Mouse (Mus musculus): Measurements from ENCODE around the gene Gmpr. TPM values are rescaled to one million over a fixed set of nuclear protein-coding genes. Genes with fewer than 3 reads are reported as not detected.

Gmpr gene
- polyA plus RNA-seq, 1 experiment from 2014 or later: 25.6 TPM

- Histone ChIP-seq H3K9me3 (no peaks in the 10 kb centered on the region), H3K27me3 (replicated peaks; ENCODE audit: low read depth, poor library complexity, severe bottlenecking) (no peaks in the 10 kb centered on the region), H3K27ac (replicated peaks) (no peak overlapping the region), H3K36me3 (replicated peaks) (no peaks in the 10 kb centered on the region), H3K4me1 (no peaks in the 10 kb centered on the region), H3K4me3 (no peak overlapping the region)
- DNase-seq (ENCODE audit: low spot score): no peak
- 87% methylated on average over 9 of the region's 9 CpGs for WGBS
These were observed 54.8 kb downstream of the Gmpr start for GRCm38 (mm10) chr13:45562011-45562410.

GRCm38 (mm10) chr13:45564946-45565345, 57.7 kb downstream of the Gmpr start:
- H3K27ac ChIP-seq (replicated peaks): no peak overlapping the region
- no peaks in the 10 kb centered on the region for H3K4me1 ChIP-seq
- no peaks in the 10 kb centered on the region for H3K9me3 ChIP-seq
- no peak for DNase-seq (ENCODE audit: low spot score)
- 81% methylated on average over 4 of the region's 4 CpGs for whole genome bisulfite sequencing
- no peaks in the 10 kb centered on the region for H3K27me3 ChIP-seq (replicated peaks; ENCODE audit: low read depth, poor library complexity, severe bottlenecking)
- H3K36me3 ChIP-seq (replicated peaks): no peaks in the 10 kb centered on the region
- no peak overlapping the region for H3K4me3 ChIP-seq

DNA sequence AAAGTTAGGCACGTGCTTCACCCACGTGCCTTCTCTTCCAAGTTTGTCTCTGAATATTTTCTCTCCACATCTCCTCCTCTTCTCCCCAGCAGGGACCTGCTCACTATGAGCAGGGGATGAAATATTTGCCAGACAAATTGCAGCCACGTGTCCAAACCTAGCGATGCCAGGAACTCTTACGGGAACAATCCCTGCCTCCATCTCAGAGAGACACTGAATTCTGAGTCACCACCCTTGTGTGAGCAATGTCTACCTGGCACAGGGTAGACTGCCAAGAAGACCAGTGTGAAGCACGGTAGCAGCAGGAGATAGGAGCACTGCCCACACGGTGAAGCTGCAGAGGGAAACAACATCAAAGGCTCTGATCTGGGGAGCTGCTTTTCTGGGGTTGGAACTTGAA, 62.7 kb downstream of the Gmpr start:
- Histone ChIP-seq H3K4me1 (no peaks in the 10 kb centered on the region), H3K36me3 (replicated peaks) (no peaks in the 10 kb centered on the region), H3K4me3 (no peak overlapping the region), H3K27me3 (replicated peaks; ENCODE audit: low read depth, poor library complexity, severe bottlenecking) (no peaks in the 10 kb centered on the region), H3K27ac (replicated peaks) (no peak overlapping the region), H3K9me3 (no peaks in the 10 kb centered on the region)
- 81% methylated on average over 7 of the region's 7 CpGs for WGBS
- DNase-seq (ENCODE audit: low spot score): no peak

DNA sequence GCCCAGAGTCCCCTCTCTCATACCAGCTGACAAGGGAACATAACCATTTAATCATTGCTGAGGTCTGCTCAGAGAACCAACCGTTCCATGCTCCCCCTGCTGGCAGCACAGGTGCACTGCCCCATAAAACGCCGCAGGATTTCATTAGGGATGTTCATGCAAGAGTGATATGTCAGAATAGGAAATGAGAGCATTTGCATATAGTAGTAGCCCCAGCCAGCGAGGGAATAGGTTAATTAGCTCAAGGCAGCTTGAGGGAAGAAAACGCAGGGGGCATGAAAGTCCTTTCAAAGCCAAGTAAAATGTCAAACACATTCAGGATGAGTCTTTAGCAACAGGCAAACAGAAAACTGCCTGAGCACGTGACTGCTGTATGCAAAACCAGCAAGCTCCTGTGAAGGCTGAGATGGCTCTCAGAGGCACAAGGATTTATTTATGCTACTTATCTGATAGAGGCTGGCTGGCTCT, 64.6 kb downstream of the Gmpr start:
- 7% methylated on average over 6 of the region's 6 CpGs for WGBS
- no peaks in the 10 kb centered on the region for H3K9me3 ChIP-seq

DNA sequence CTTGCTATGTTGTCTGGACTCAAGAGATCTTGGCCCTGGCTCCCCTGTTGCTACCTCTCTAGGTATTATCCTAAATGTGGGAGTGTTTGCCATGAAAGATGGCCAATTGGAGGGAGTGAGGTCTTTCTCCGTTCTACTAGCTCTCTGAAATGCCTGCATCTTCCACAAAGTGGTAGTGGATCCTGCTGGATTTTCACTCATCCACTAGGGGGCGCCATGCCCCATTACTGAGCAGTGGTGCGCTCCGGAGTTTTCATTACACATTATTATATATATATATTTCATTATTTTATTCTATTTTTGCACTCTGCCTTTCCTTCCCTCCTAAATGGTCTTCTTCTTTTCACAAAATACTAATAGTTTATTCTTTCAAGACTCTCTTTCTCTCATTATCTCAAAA, 65.5 kb downstream of the Gmpr start:
- Histone ChIP-seq H3K27ac (replicated peaks) (no peak overlapping the region), H3K4me1 (peaks cover 12% of the 10 kb centered on the region), H3K36me3 (replicated peaks) (no peaks in the 10 kb centered on the region), H3K27me3 (replicated peaks; ENCODE audit: low read depth, poor library complexity, severe bottlenecking) (no peaks in the 10 kb centered on the region), H3K9me3 (no peaks in the 10 kb centered on the region), H3K4me3 (no peak overlapping the region)
- WGBS: 41% methylated on average over 4 of the region's 4 CpGs
- peak; percentile 59 for DNase-seq (ENCODE audit: low spot score)

More for the DNA sequence above, 64.6 kb downstream of the Gmpr start:
- Histone ChIP-seq H3K4me3 (no peak overlapping the region), H3K27me3 (replicated peaks; ENCODE audit: low read depth, poor library complexity, severe bottlenecking) (no peaks in the 10 kb centered on the region), H3K27ac (replicated peaks) (no peak overlapping the region), H3K36me3 (replicated peaks) (no peaks in the 10 kb centered on the region), H3K4me1 (peaks cover 7% of the 10 kb centered on the region)
- DNase-seq (ENCODE audit: low spot score): peak; percentile 84

GRCm38 (mm10) chr13:45576185-45576584, 68.9 kb downstream of the Gmpr start:
- Histone ChIP-seq H3K36me3 (replicated peaks) (no peaks in the 10 kb centered on the region), H3K27me3 (replicated peaks; ENCODE audit: low read depth, poor library complexity, severe bottlenecking) (no peaks in the 10 kb centered on the region), H3K4me1 (peaks cover 12% of the 10 kb centered on the region), H3K27ac (replicated peaks) (peak overlapping the region; percentile 26; the same call in 1 of the 2 replicates), H3K4me3 (no peak overlapping the region), H3K9me3 (no peaks in the 10 kb centered on the region)
- no peak for DNase-seq (ENCODE audit: low spot score)
- 78% methylated on average over 4 of the region's 4 CpGs for WGBS

DNA sequence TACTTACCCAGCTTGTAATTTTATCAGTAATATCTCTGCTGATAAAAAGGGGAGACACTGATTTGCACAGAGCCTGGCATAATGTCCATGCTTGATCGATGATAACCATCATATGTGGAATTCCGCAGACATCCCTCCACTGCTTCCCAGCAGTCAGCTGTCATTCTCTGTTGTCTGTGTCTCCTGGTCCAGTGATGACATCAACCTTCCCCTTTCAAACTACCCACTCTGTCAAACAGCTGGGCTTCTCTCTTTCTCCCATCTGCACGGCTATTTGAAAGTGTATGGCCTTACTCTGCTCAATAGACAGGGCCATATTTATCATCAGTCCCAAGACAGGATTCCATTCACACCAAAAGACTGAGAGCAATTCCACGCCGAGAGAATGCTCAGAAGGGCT, 70.1 kb downstream of the Gmpr start:
- DNase-seq (ENCODE audit: low spot score): no peak
- Histone ChIP-seq H3K4me1 (peaks cover 15% of the 10 kb centered on the region), H3K9me3 (no peaks in the 10 kb centered on the region), H3K4me3 (no peak overlapping the region), H3K27ac (replicated peaks) (no peak overlapping the region), H3K27me3 (replicated peaks; ENCODE audit: low read depth, poor library complexity, severe bottlenecking) (no peaks in the 10 kb centered on the region), H3K36me3 (replicated peaks) (no peaks in the 10 kb centered on the region)
- 80% methylated on average over 5 of the region's 5 CpGs for WGBS

GRCm38 (mm10) chr13:45577784-45578183, 70.5 kb downstream of the Gmpr start:
- no peak overlapping the region for H3K27ac ChIP-seq (replicated peaks)
- no peak for DNase-seq (ENCODE audit: low spot score)
- no peaks in the 10 kb centered on the region for H3K36me3 ChIP-seq (replicated peaks)
- 51% methylated on average over 2 of the region's 2 CpGs for WGBS
- H3K9me3 ChIP-seq: no peaks in the 10 kb centered on the region
- peaks cover 19% of the 10 kb centered on the region for H3K4me1 ChIP-seq
- H3K4me3 ChIP-seq: no peak overlapping the region
- H3K27me3 ChIP-seq (replicated peaks; ENCODE audit: low read depth, poor library complexity, severe bottlenecking): no peaks in the 10 kb centered on the region

DNA sequence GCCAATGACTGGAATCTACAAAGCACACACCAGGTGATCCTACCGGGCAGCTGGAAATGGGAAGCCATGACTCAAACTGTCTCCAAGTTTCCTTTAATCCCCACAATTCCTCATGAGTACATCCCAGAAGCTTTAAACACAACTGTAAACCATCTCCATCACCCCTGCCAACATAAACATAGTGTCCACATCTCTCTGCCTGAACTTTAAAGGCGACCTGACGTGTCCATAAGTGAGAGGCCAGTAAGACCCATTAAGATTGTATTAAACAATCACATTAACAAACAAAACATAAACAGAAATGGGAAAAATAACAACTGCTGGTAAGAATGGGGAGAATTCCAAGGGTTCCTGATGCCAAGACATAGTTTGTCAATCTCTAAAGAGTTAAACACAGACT, 72.5 kb downstream of the Gmpr start:
- WGBS: 88% methylated on average over 3 of the region's 3 CpGs
- H3K4me1 ChIP-seq: peaks cover 20% of the 10 kb centered on the region
- no peaks in the 10 kb centered on the region for H3K27me3 ChIP-seq (replicated peaks; ENCODE audit: low read depth, poor library complexity, severe bottlenecking)
- no peak overlapping the region for H3K4me3 ChIP-seq
- DNase-seq (ENCODE audit: low spot score): no peak
- no peak overlapping the region for H3K27ac ChIP-seq (replicated peaks)
- H3K36me3 ChIP-seq (replicated peaks): no peaks in the 10 kb centered on the region
- no peaks in the 10 kb centered on the region for H3K9me3 ChIP-seq

GRCm38 (mm10) chr13:45582294-45582693, 75.0 kb downstream of the Gmpr start:
- no peak overlapping the region for H3K4me3 ChIP-seq
- no peaks in the 10 kb centered on the region for H3K27me3 ChIP-seq (replicated peaks; ENCODE audit: low read depth, poor library complexity, severe bottlenecking)
- peaks cover 12% of the 10 kb centered on the region for H3K4me1 ChIP-seq
- no peaks in the 10 kb centered on the region for H3K9me3 ChIP-seq
- no peak overlapping the region for H3K27ac ChIP-seq (replicated peaks)
- peak; percentile 58 for DNase-seq (ENCODE audit: low spot score)
- WGBS: 61% methylated on average over 12 of the region's 12 CpGs
- H3K36me3 ChIP-seq (replicated peaks): no peaks in the 10 kb centered on the region

- Histone ChIP-seq H3K27me3 (replicated peaks; ENCODE audit: low read depth, poor library complexity, severe bottlenecking) (no peaks in the 10 kb centered on the region), H3K4me1 (peaks cover 8% of the 10 kb centered on the region; the same call in 1 of the 2 replicates), H3K27ac (replicated peaks) (no peak overlapping the region), H3K9me3 (no peaks in the 10 kb centered on the region), H3K36me3 (replicated peaks) (no peaks in the 10 kb centered on the region), H3K4me3 (no peak overlapping the region)
- 87% methylated on average over 5 of the region's 5 CpGs for WGBS
- no peak for DNase-seq (ENCODE audit: low spot score)
These were observed 75.8 kb downstream of the Gmpr start for GRCm38 (mm10) chr13:45583061-45583460.

DNA sequence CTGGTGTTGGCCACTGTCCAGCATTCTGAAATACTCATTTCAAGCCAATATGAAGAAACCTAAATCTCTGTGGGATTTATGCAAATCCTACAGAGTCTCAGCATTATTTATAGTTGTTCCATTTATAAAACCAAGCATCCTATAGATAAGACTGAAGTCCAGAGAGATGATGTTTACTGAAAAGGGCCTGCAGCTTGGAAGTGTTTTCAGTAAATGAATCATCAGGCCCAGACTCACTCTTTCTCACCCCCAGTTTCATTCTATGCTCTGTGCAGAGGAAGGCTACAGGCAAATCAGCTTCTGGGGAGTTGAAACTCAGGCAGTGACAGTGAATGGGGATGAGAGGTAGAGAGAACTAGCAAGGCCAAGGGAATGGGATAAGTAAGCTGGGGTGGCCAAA, 83.7 kb downstream of the Gmpr start:
- Histone ChIP-seq H3K4me3 (no peak overlapping the region), H3K27me3 (replicated peaks; ENCODE audit: low read depth, poor library complexity, severe bottlenecking) (no peaks in the 10 kb centered on the region), H3K36me3 (replicated peaks) (no peaks in the 10 kb centered on the region), H3K27ac (replicated peaks) (no peak overlapping the region), H3K4me1 (no peaks in the 10 kb centered on the region), H3K9me3 (no peaks in the 10 kb centered on the region)
- no peak for DNase-seq (ENCODE audit: low spot score)

GRCm38 (mm10) chr13:45593914-45594313, 86.7 kb downstream of the Gmpr start:
- DNase-seq (ENCODE audit: low spot score): no peak
- Histone ChIP-seq H3K4me3 (no peak overlapping the region), H3K27me3 (replicated peaks; ENCODE audit: low read depth, poor library complexity, severe bottlenecking) (no peaks in the 10 kb centered on the region), H3K4me1 (no peaks in the 10 kb centered on the region), H3K27ac (replicated peaks) (no peak overlapping the region), H3K9me3 (no peaks in the 10 kb centered on the region), H3K36me3 (replicated peaks) (no peaks in the 10 kb centered on the region)
- WGBS: 74% methylated on average over 1 of the region's 1 CpGs

DNA sequence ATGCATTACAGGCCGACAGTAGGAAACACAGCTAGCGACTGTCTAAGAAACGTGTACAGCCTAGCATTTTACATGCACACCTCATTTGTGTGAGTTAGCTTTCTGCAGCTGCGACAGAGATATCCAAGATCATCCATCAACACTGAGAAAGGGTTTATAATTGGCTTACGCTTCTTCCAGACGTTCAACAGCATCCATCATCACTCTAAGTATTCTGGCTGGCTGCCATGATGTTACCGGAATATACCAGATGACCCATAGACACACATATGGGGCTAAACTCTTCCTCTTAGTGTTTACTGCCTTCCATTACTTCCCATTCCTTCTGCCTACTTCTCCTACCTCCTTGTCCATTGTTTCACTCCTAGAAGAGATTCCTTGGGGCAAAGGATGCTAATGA, 88.2 kb downstream of the Gmpr start:
- Histone ChIP-seq H3K36me3 (replicated peaks) (no peaks in the 10 kb centered on the region), H3K4me3 (no peak overlapping the region), H3K9me3 (no peaks in the 10 kb centered on the region), H3K27me3 (replicated peaks; ENCODE audit: low read depth, poor library complexity, severe bottlenecking) (no peaks in the 10 kb centered on the region), H3K27ac (replicated peaks) (no peak overlapping the region), H3K4me1 (no peaks in the 10 kb centered on the region)
- 88% methylated on average over 7 of the region's 7 CpGs for WGBS
- no peak for DNase-seq (ENCODE audit: low spot score)
